Mouse (Mus musculus) left cerebral cortex, adult 18-20 months (tissue): ENCODE measurements around the gene Mup13. TPM values are rescaled to one million over a fixed set of nuclear protein-coding genes. Genes with fewer than 3 reads are reported as not detected.
"Not testable (repeated sequence)": the region's sequence is repeated elsewhere in the genome, so short reads cannot be mapped to it uniquely, and the experiment has no call there.

Experiments used
- DNase-seq, 2 experiments: peaks; one replicate each; pipeline ENCODE4 v3.0.0; 2021 to 2022; ENCODE audit warnings: low spot score in 2 of 2, mixed read lengths in 1 of 2
- long read RNA-seq, 2 experiments: library from polyadenylated mRNA; stranded (forward); transcript quantifications; one replicate each; pipeline ENCODE4 v2.0.0; 2021
- total RNA-seq, 2 experiments: library from RNA; stranded (reverse); gene quantifications; 2 replicates each; pipeline ENCODE4 v1.2.3; 2021

Mup13 gene
- not detected for total RNA-seq
- long read RNA-seq, experiment 1 = 0 reads
- long read RNA-seq, experiment 2 = 0 reads

GRCm38 (mm10) chr4:61228186-61228585 is at the start of gene Mup13:
TSS of gene Mup13 (minus strand) at chr4:61228286.
- DNase-seq = not testable (repeated sequence)

Other genes starting within 250 kb of the Mup13 start
- gene Mup14, start 75.7 kb upstream of the Mup13 start, total RNA-seq = not detected
- gene Mup15, start 211.5 kb upstream of the Mup13 start, total RNA-seq = not detected